Mouse (Mus musculus) monocyte, adult 2 months (primary cell): ENCODE results near the gene Gm379.

ENCODE experiments used
- DNase-seq, 2 experiments: peaks; one replicate each; pipeline ENCODE4 v3.0.0; 2022; ENCODE audit warnings: low spot score in 2 of 2, low read depth in 1 of 2

Gm379 gene

DNA sequence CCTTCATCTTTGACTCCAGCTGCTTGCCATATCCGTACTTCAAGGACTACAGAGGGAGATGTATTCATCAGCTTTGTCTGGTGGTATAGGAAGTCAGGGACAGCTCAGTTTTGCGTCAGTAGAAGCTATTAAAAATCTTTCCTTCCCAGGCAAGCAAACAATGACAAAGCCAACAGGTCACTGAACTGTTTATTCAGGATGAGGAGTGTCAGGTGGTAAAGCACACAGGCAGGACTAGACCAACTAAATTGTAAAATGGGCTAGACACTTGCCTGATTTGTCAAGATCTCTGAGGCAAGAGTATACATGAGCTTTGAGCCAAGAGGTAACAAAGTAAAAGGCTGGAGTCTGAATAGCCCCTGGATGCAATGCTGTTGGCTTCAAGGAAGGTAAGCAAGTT lies at the start of gene Gm379:
Gene Gm379 (minus strand): TSS at position 7 of the 400 bp plus-strand sequence.
- DNase-seq: no peak

DNA sequence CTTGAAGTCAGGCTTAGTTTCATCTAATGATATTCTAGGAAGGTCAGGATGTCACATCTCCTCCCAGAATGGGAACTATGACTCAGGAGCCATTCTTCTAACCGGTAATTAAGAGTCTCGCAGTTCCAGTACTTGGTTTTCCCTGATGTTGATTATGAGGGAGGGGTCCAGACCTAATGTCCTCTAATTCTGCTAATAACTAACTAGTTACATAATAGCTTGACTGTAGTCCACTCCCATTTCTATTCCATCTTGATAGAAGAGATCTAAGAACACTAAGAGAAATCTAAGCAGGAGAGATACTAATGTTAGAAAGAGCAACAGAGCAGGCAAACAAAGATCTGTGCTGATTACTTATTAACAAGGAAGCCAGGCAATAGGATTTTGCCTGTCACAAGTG lies 39.6 kb upstream of the Gm379 start:
- DNase-seq: no peak

DNA sequence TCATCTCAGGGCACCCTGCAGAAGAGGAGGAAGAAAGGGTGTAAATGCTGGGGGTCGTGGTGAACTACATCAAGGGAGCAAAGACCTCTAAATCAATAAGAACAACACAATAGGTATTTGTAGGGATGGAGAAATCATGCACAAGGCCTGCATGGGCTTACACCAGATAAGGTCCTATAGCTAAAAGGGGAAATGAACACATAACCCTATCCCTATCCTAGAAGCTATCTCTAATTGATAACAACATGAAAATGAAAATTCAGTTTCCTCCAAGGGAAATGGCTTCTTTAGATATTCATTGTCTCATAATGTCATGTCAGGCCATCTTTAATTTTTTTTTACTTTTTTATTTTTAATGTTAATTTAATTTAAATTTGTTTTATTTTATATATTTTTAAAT lies 4.2 kb upstream of the Gm379 start:
- DNase-seq: no peak

DNA sequence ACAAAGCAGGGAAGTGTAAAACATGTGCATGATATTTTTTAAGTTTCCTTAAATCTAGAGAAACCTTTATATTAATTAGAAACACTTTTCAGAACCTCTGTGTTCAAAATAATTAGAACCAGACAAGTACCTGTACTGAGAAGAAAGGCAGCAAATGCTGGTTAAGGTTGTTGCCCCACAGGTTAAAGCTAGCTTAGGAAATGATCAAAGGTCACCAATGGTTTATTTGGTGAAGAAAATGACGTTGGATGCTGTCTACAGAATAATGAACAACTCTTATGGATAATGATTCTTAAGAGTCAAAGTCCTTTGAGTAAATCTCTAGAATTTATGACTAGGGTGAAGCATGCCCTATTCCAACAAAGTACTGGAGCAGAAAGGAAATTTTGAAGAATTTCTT lies 42.7 kb downstream of the Gm379 start:
- no peak for DNase-seq

DNA sequence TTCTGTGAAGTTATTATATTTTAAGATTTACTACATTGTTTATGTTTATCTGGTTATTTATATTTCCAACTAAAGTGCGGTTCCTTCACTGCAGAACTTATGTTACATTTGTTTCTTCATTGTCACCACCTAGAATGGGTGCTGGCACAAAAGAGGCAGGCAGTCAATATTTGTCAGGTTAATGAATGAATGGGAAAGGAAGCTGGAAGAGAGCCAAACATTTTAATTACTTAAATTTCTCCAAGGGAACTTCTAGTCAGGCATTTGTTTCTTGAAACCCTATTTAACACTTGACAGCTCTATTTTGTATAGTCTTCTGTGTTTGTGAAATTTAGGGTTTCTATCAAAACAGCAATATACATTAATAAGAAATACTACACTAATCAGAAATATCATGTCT lies 43.8 kb downstream of the Gm379 start:
- DNase-seq: no peak
